Mouse (Mus musculus): Measurements from ENCODE around the gene Gm45021. TPM values are rescaled to one million over a fixed set of nuclear protein-coding genes. Genes with fewer than 3 reads are reported as not detected.

The Gm45021 gene
- polyA plus RNA-seq, 1 experiment from 2014 or later = not detected

DNA sequence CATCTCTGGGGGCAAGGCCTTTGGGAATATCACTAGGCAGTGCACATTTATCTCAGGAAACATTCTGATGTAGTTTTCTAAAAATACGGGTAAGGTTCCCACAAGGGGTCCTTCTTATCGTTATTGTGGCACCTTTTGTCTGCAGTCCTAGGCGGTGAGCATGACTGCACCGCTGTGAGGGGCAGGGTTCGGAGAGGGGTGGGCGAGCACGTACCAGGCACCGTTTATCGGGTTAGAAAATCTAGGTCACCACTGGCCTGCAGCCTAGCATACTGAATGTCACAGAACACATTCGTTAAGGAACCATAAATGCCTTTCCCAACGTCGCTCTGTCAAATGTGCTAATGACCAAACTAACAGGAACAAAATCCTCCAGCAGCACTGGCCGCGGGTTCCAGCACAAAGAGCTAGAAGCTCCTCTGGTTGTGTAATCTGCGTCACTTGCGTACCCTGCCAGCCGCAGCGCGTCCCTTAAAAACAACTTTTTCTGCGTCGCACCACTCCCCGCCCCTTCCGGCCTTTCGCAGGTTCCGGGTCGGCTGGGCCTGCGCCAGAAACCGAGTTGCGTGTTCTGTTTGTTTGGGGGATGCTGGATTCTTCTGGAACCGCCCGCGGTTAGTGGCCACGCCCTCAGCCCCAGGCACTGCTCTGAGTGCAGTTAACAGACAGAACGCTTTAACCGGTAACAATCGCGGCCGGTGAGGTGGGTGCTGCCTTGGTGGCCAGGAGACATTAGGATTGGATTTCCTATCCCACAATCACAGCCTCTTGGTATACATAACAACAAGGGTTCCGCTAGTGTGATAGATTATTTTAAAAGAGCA lies 34.9 kb upstream of the Gm45021 start, which contains the start of gene Lrrc61:
Lrrc61 (plus strand) TSS at position 517 of the 824 bp plus-strand sequence.
- Histone ChIP-seq H3K4me1 (replicated peaks) (peaks cover 16% of the 10 kb centered on the region), H3K9ac (peak within 1 kb of the TSS; percentile 32; the same call in 1 of the 2 replicates), H3K27ac (replicated peaks) (peak within 1 kb of the TSS; percentile 84), H3K36me3 (replicated peaks) (no peaks in the 10 kb centered on the region), H3K9me3 (replicated peaks) (no peaks in the 10 kb centered on the region), H3K27me3 (no peaks in the 10 kb centered on the region), H3K4me3 (replicated peaks) (peak within 1 kb of the TSS; percentile 58), H3K4me2 (peak within 1 kb of the TSS; percentile 71)
- peak; percentile 87 for ATAC-seq (ENCODE audit: insufficient read depth)
- WGBS (ENCODE audit: insufficient replicate concordance) = under 1% methylated on average over 39 of the region's 39 CpGs

GRCm38 (mm10) chr6:48555104-48555890 lies 34.1 kb upstream of the Gm45021 start:
- peak; percentile 59 for ATAC-seq (ENCODE audit: insufficient read depth)
- Histone ChIP-seq H3K4me1 (replicated peaks) (peaks cover 16% of the 10 kb centered on the region), H3K4me2 (peak overlapping the region; percentile 71), H3K9ac (peak overlapping the region; percentile 32; the same call in 1 of the 2 replicates), H3K36me3 (replicated peaks) (no peaks in the 10 kb centered on the region), H3K27me3 (no peaks in the 10 kb centered on the region), H3K27ac (replicated peaks) (peak overlapping the region; percentile 84), H3K4me3 (replicated peaks) (peak overlapping the region; percentile 58), H3K9me3 (replicated peaks) (no peaks in the 10 kb centered on the region)
- 26% methylated on average over 13 of the region's 14 CpGs for WGBS (ENCODE audit: insufficient replicate concordance)

- H3K27ac ChIP-seq (replicated peaks) = no peak overlapping the region
- no peak overlapping the region for H3K4me3 ChIP-seq (replicated peaks)
- no peaks in the 10 kb centered on the region for H3K27me3 ChIP-seq
- WGBS (ENCODE audit: insufficient replicate concordance) = 70% methylated on average over 3 of the region's 3 CpGs
- no peak overlapping the region for H3K4me2 ChIP-seq
- no peaks in the 10 kb centered on the region for H3K36me3 ChIP-seq (replicated peaks)
- ATAC-seq (ENCODE audit: insufficient read depth) = no peak
- no peaks in the 10 kb centered on the region for H3K9me3 ChIP-seq (replicated peaks)
- H3K9ac ChIP-seq = no peak overlapping the region
- H3K4me1 ChIP-seq (replicated peaks) = peaks cover 16% of the 10 kb centered on the region
Observed at GRCm38 (mm10) chr6:48555956-48556355, 33.5 kb upstream of the Gm45021 start.

- no peak overlapping the region for H3K4me2 ChIP-seq
- no peak overlapping the region for H3K4me3 ChIP-seq (replicated peaks)
- 76% methylated on average over 4 of the region's 4 CpGs for WGBS (ENCODE audit: insufficient replicate concordance)
- H3K36me3 ChIP-seq (replicated peaks) = no peaks in the 10 kb centered on the region
- H3K27me3 ChIP-seq = no peaks in the 10 kb centered on the region
- no peaks in the 10 kb centered on the region for H3K9me3 ChIP-seq (replicated peaks)
- H3K27ac ChIP-seq (replicated peaks) = no peak overlapping the region
- H3K4me1 ChIP-seq (replicated peaks) = peaks cover 8% of the 10 kb centered on the region; the same call in 1 of the 2 replicates
- no peak overlapping the region for H3K9ac ChIP-seq
- no peak for ATAC-seq (ENCODE audit: insufficient read depth)
Observed at GRCm38 (mm10) chr6:48565693-48566310, 23.6 kb upstream of the Gm45021 start.

- Histone ChIP-seq H3K27ac (replicated peaks) (no peak overlapping the region), H3K4me1 (replicated peaks) (peaks cover 8% of the 10 kb centered on the region; the same call in 1 of the 2 replicates), H3K4me3 (replicated peaks) (no peak overlapping the region), H3K9me3 (replicated peaks) (no peaks in the 10 kb centered on the region), H3K27me3 (no peaks in the 10 kb centered on the region), H3K36me3 (replicated peaks) (no peaks in the 10 kb centered on the region), H3K4me2 (no peak overlapping the region), H3K9ac (no peak overlapping the region)
- peak; percentile 40; the same call in 1 of the 2 replicates for ATAC-seq (ENCODE audit: insufficient read depth)
- WGBS (ENCODE audit: insufficient replicate concordance) = 65% methylated on average over 5 of the region's 5 CpGs
Observed at GRCm38 (mm10) chr6:48566312-48566711, 23.1 kb upstream of the Gm45021 start.

DNA sequence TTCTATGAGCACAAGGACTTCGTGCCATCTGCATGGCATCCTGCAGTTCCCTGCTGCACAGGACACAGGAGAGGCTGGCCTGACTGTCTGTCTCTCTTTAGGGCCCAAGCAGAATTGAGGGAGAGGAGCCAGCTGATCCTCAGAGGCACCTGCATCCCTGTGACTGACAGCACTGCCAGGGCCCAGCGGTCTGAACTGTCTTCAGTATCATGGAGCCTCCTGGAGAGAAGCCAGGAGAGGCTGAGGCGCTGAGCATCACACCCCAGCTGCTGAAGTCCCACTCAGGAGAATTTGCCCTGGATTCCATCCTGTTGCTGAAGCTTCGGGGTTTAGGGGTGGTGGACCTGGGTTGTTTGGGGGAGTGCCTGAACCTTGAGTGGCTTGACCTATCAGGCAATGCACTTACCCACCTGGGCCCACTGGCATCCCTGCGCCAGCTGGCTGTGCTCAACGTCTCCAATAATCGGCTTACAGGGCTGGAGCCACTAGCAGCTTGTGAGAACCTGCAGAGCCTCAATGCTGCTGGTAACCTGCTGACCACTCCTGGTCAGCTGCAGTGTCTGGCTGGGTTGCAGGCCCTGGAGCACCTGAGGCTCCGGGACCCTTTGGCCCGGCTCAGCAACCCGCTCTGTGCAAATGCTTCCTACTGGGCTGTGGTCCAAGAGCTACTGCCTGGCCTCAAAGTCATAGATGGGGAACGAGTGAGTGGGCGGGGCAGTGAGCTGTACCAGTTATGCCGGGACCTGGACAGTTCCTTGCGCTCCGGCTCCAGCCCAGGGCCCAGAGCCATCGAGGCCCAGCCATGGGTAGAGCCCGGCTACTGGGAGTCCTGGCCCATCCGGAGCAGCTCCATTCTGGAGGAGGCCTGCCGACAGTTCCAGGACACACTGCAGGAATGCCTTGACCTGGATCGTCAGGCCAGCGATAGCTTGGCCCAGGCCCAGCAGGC lies 21.1 kb upstream of the Gm45021 start:
- no peaks in the 10 kb centered on the region for H3K27me3 ChIP-seq
- H3K27ac ChIP-seq (replicated peaks) = no peak overlapping the region
- ATAC-seq (ENCODE audit: insufficient read depth) = no peak; the same call in 1 of the 2 replicates
- no peaks in the 10 kb centered on the region for H3K36me3 ChIP-seq (replicated peaks)
- H3K4me1 ChIP-seq (replicated peaks) = peaks cover 15% of the 10 kb centered on the region
- no peak overlapping the region for H3K4me2 ChIP-seq
- no peak overlapping the region for H3K9ac ChIP-seq
- no peaks in the 10 kb centered on the region for H3K9me3 ChIP-seq (replicated peaks)
- 72% methylated on average over 21 of the region's 21 CpGs for WGBS (ENCODE audit: insufficient replicate concordance)
- no peak overlapping the region for H3K4me3 ChIP-seq (replicated peaks)

GRCm38 (mm10) chr6:48569065-48569807 lies 20.2 kb upstream of the Gm45021 start:
- peaks cover 17% of the 10 kb centered on the region for H3K4me1 ChIP-seq (replicated peaks)
- no peak overlapping the region for H3K9ac ChIP-seq
- no peaks in the 10 kb centered on the region for H3K27me3 ChIP-seq
- 68% methylated on average over 8 of the region's 8 CpGs for WGBS (ENCODE audit: insufficient replicate concordance)
- H3K9me3 ChIP-seq (replicated peaks) = no peaks in the 10 kb centered on the region
- no peak overlapping the region for H3K4me2 ChIP-seq
- no peak for ATAC-seq (ENCODE audit: insufficient read depth)
- no peaks in the 10 kb centered on the region for H3K36me3 ChIP-seq (replicated peaks)
- no peak overlapping the region for H3K27ac ChIP-seq (replicated peaks)
- no peak overlapping the region for H3K4me3 ChIP-seq (replicated peaks)

DNA sequence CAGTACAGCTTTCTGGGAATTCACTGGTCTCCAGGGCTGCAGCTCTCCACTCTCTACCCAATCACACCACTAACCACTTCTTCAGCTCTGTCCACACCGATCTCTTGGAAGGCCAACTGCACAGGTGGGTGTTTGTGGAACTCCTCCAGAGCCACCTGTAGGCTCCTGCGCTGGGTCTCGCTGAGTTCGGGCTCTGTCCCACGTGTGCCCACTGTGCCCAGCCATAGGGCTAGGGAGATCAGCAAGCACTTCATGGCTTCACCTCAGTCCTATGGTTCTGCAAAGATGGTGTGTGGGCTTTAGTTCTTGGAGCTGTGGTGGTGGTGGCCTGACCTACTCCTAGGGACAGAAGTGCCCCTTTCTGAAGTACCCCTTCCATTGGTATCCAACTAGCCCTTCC lies 17.4 kb upstream of the Gm45021 start:
- 80% methylated on average over 5 of the region's 5 CpGs for WGBS (ENCODE audit: insufficient replicate concordance)

DNA sequence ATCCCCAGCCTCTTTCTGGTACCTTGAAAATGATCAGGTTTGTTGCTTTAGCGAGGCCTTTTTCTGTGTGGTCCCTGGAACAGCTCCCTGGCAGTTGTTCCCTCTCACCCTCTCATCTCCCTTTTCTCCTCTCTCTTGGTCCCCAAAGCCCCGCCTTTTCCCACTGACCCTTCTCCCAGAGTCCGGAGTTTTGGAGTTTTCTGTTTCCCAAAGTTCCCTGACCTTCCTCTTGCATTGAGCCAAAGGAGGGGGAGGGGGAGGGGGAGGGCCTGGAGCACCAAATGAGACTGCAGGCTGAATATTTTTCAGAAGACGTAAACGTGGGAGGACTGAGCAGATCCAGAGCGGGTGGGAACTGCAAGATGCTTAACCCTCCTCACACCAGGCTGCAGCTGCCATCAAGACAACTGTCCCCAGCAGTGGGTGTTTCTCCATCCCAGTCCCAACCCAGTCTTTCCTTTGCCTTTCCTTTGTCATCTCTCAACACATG lies 16.8 kb upstream of the Gm45021 start, which contains the start of gene Rarres2:
Rarres2 (minus strand) TSS at position 218 of the 490 bp plus-strand sequence.
- H3K36me3 ChIP-seq (replicated peaks) = no peaks in the 10 kb centered on the region
- H3K9ac ChIP-seq = no peak within 1 kb of the TSS
- H3K27me3 ChIP-seq = no peaks in the 10 kb centered on the region
- 32% methylated on average over 6 of the region's 6 CpGs for WGBS (ENCODE audit: insufficient replicate concordance)
- 0 out of 2 replicates have a peak within 1 kb of the TSS, but pooled peaks have one; percentile 19 for H3K27ac ChIP-seq (replicated peaks)
- H3K4me1 ChIP-seq (replicated peaks) = peaks cover 11% of the 10 kb centered on the region
- H3K4me2 ChIP-seq = peak within 1 kb of the TSS; percentile 29; the same call in 1 of the 2 replicates
- H3K9me3 ChIP-seq (replicated peaks) = no peaks in the 10 kb centered on the region
- H3K4me3 ChIP-seq (replicated peaks) = no peak within 1 kb of the TSS
- 0 out of 2 replicates have a peak, but pooled peaks have one; percentile 12 for ATAC-seq (ENCODE audit: insufficient read depth)

More for the DNA sequence above, 17.4 kb upstream of the Gm45021 start:
- Histone ChIP-seq H3K27me3 (no peaks in the 10 kb centered on the region), H3K9ac (no peak overlapping the region), H3K4me3 (replicated peaks) (no peak overlapping the region), H3K27ac (replicated peaks) (0 out of 2 replicates have a peak overlapping the region, but pooled peaks have one; percentile 19), H3K4me2 (peak overlapping the region; percentile 29; the same call in 1 of the 2 replicates), H3K4me1 (replicated peaks) (peaks cover 11% of the 10 kb centered on the region), H3K9me3 (replicated peaks) (no peaks in the 10 kb centered on the region), H3K36me3 (replicated peaks) (no peaks in the 10 kb centered on the region)
- no peak for ATAC-seq (ENCODE audit: insufficient read depth)

Measured in liver, embryonic 15.5 days (tissue).